ENCODE assay signal across 10 mouse cellular contexts in the genomic region with DNA sequence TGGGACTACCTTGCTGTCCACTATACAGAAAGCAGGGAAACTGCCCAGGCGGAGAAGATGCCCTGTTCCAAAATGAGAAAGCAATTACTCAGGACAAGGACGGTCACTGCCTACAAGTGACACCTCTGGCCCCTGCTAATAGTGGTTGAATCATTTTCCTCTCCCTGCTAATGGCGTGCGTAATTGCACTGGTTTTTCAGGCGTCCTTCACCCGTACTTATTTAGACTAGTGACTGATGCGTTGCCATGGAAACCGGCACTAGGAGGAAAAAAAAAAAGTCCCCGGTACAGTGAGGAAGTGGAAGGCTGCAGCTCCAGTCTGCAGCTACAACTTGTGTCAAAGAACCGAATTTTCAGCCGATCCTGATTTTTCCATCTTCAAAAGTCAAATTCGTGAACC.
DNase-seq lines count a peak whose midpoint lies in the region; ATAC-seq and TF ChIP-seq lines count a peak whose summit lies in the region.
"Had no signal": no experiment of that assay in that cellular context is flagged by ENCODE, and none has a peak within 500 bp of the region (broad histone marks: within the 10 kb centered on the region; RNA-seq: fewer than 3 reads in every experiment).

No protein-coding gene starts in this region.

- TF ChIP-seq EP300 in liver, postnatal 0 days (IDR thresholded peaks at IDR 0.05; ENCODE audit: low read depth) = no peak

- TF ChIP-seq CTCF in midbrain, postnatal 0 days (IDR thresholded peaks at IDR 0.05) = no peak
- TF ChIP-seq CTCF in liver, postnatal 0 days (IDR thresholded peaks at IDR 0.05; ENCODE audit: low read depth) = no peak

- 20% methylated on average over 12 of the region's 12 CpGs for WGBS in midbrain, postnatal 0 days
- 29% methylated on average over 12 of the region's 12 CpGs for WGBS in liver, postnatal 0 days (ENCODE audit: insufficient replicate concordance)

- H3K4me2 ChIP-seq in midbrain, postnatal 0 days (ENCODE audit: low read depth, low read length, poor library complexity, severe bottlenecking) = peak overlapping the region; percentile 56
- H3K4me2 ChIP-seq in liver, postnatal 0 days (ENCODE audit: low read depth, low read length) = no peak overlapping the region
- H3K4me2 ChIP-seq: stomach, embryonic 15.5 days had no signal

- H3K27ac ChIP-seq in midbrain, postnatal 0 days (ENCODE audit: low read depth, low read length) = peak overlapping the region; percentile 68
- H3K27ac ChIP-seq in liver, postnatal 0 days (ENCODE audit: low read depth) = no peak overlapping the region
- H3K27ac ChIP-seq: liver, embryonic 14.5 days; stomach, embryonic 15.5 days had no signal

- H3K4me3 ChIP-seq in midbrain, postnatal 0 days (ENCODE audit: low read depth, low read length) = peak overlapping the region; percentile 31
- no peak overlapping the region for H3K4me3 ChIP-seq in liver, postnatal 0 days (ENCODE audit: low read depth, low read length)
- H3K4me3 ChIP-seq: stomach, embryonic 15.5 days had no signal

- no peak for ATAC-seq in midbrain, postnatal 0 days (ENCODE audit: low FRiP score)
- no peak for ATAC-seq in liver, postnatal 0 days

- H3K9ac ChIP-seq in midbrain, postnatal 0 days (replicated peaks; ENCODE audit: low read length, poor library complexity, severe bottlenecking) = peak overlapping the region; percentile 44; the same call in 1 of the 2 replicates
- H3K9ac ChIP-seq in liver, postnatal 0 days (replicated peaks) = no peak overlapping the region
- H3K9ac ChIP-seq: liver, embryonic 14.5 days; stomach, embryonic 15.5 days had no signal

- H3K36me3 ChIP-seq in midbrain, postnatal 0 days (ENCODE audit: insufficient read depth, low read length) = no peaks in the 10 kb centered on the region
- no peaks in the 10 kb centered on the region for H3K36me3 ChIP-seq in liver, postnatal 0 days (replicated peaks; ENCODE audit: insufficient read depth, low read length)
- H3K36me3 ChIP-seq: stomach, embryonic 15.5 days had no signal

- H3K27me3 ChIP-seq in midbrain, postnatal 0 days (ENCODE audit: insufficient read depth, low read length) = no peaks in the 10 kb centered on the region
- no peaks in the 10 kb centered on the region for H3K27me3 ChIP-seq in liver, postnatal 0 days (ENCODE audit: insufficient read depth, low read length)
- H3K27me3 ChIP-seq: stomach, embryonic 15.5 days had no signal

- H3K9me3 ChIP-seq in midbrain, postnatal 0 days (ENCODE audit: low read length) = no peaks in the 10 kb centered on the region
- H3K9me3 ChIP-seq in liver, postnatal 0 days (ENCODE audit: low read length) = no peaks in the 10 kb centered on the region
- H3K9me3 ChIP-seq: stomach, embryonic 15.5 days had no signal

- DNase-seq in cerebellum, postnatal 14 days = peak; percentile 41 to 53
- no peak for DNase-seq in cerebellum, postnatal 36 days
- peak; percentile 85 for DNase-seq in embryo, embryonic 11 days
- DNase-seq in induced T-regulatory cell, adult 2 months (ENCODE audit: low read depth) = peak; percentile 7
- peak; percentile 92 for DNase-seq in midbrain, postnatal 0 days (ENCODE audit: low spot score)
- no peak for DNase-seq in urinary bladder, postnatal 36 days (ENCODE audit: low spot score in 2 of 2)
- DNase-seq in liver, postnatal 0 days = no peak
- no peak for DNase-seq in kidney, postnatal 25 days

- peaks cover 31% of the 10 kb centered on the region for H3K4me1 ChIP-seq in midbrain, postnatal 0 days (ENCODE audit: insufficient read depth, low read length)
- H3K4me1 ChIP-seq in liver, postnatal 0 days (ENCODE audit: insufficient read depth) = peaks cover 7% of the 10 kb centered on the region; the same call in 1 of the 2 replicates

Comparison
In these comparisons a context has a peak if more than half of its experiments do, and no peak if none do; other contexts are left out.
1. DNase-seq: peak in cerebellum, postnatal 14 days (2 of 2), embryo, embryonic 11 days (single experiment), induced T-regulatory cell, adult 2 months (single experiment) and midbrain, postnatal 0 days (single experiment); none in cerebellum, postnatal 36 days (0 of 2), urinary bladder, postnatal 36 days (0 of 2), liver, postnatal 0 days (single experiment) and kidney, postnatal 25 days (0 of 2).